Mouse (Mus musculus) ES-E14 (cell line): ENCODE data around the gene Specc1l. TPM values are rescaled to one million over a fixed set of nuclear protein-coding genes. Genes with fewer than 3 reads are reported as not detected.

ENCODE experiments used
- DNase-seq: peaks from one replicate; pipeline ENCODE4 v3.0.0-alpha.2; 2013; ENCODE audit warnings: low read depth, low spot score
- H3K27ac ChIP-seq: 2 replicates; pipeline ENCODE4 v1.5.1; 2012; ENCODE audit warnings: low read depth, mild to moderate bottlenecking, low read length, moderate library complexity, mixed read lengths; ENCODE audit not compliant: poor library complexity, insufficient read depth, severe bottlenecking
- H3K36me3 ChIP-seq: 2 replicates; pipeline ENCODE4 v1.6.1; 2012; ENCODE audit warnings: mild to moderate bottlenecking, low read length, moderate library complexity, mixed read lengths; ENCODE audit not compliant: control insufficient read depth, poor library complexity, insufficient read depth, severe bottlenecking
- H3K4me1 ChIP-seq, 2 experiments: fragments of 150-350 bp in 1 of 2; sonication (generic) in 1 of 2; 2 replicates each; pipeline ENCODE4 v1.6.1; 2012; ENCODE audit warnings: low read length in 2 of 2, mild to moderate bottlenecking in 1 of 2, mixed read lengths in 1 of 2; ENCODE audit not compliant: control insufficient read depth in 2 of 2, insufficient read depth in 2 of 2, poor library complexity in 1 of 2
- H3K4me3 ChIP-seq, 2 experiments: fragments of 150-350 bp in 1 of 2; sonication (generic) in 1 of 2; 2 replicates each; pipeline ENCODE4 v1.5.1; 2012; ENCODE audit warnings: low read length in 2 of 2, low read depth in 1 of 2, mild to moderate bottlenecking in 1 of 2, mixed read lengths in 1 of 2; ENCODE audit not compliant: insufficient read depth in 1 of 2, poor library complexity in 1 of 2, severe bottlenecking in 1 of 2
- H3K9ac ChIP-seq: 2 replicates; pipeline ENCODE4 v1.6.1; 2012; ENCODE audit warnings: low read depth, mild to moderate bottlenecking, low read length, mixed read lengths; ENCODE audit not compliant: poor library complexity, insufficient read depth, severe bottlenecking
- H3K9me3 ChIP-seq: fragments of 150-350 bp; sonication (generic); 2 replicates; pipeline ENCODE4 v1.6.1; 2012; ENCODE audit warnings: low read depth, mild to moderate bottlenecking, low read length; ENCODE audit not compliant: control insufficient read depth, insufficient read depth
- CHD2 ChIP-seq: IDR thresholded peaks from 2 replicates; pipeline ENCODE4 v1.6.1; 2014; ENCODE audit warnings: mild to moderate bottlenecking, low read depth, low read length, inconsistent platforms
- HCFC1 ChIP-seq: IDR thresholded peaks from 2 replicates; pipeline ENCODE4 v1.6.1; 2012; ENCODE audit warnings: low read length, inconsistent platforms, borderline replicate concordance; ENCODE audit not compliant: insufficient read depth
- MAFK ChIP-seq: IDR thresholded peaks from 2 replicates; pipeline ENCODE4 v1.6.1; 2014; ENCODE audit warnings: mild to moderate bottlenecking, low read depth, low read length, inconsistent platforms; ENCODE audit not compliant: insufficient read depth
- ZC3H11A ChIP-seq: IDR thresholded peaks from 2 replicates; pipeline ENCODE4 v1.6.1; 2012; ENCODE audit warnings: low read depth, mild to moderate bottlenecking, inconsistent platforms, low read length, borderline replicate concordance
- ZNF384 ChIP-seq: IDR thresholded peaks from 2 replicates; pipeline ENCODE4 v1.6.1; 2012; ENCODE audit warnings: low read depth, low read length, inconsistent platforms
- in situ Hi-C, 2 experiments: fragments of 600-800 bp; cut with MboI; formaldehyde crosslinking; loops; one replicate each; pipeline ENCODE4 v1.15.1; 2025; ENCODE audit warnings: low sequenced_read_pairs in 2 of 2, inconsistent platforms in 1 of 2; ENCODE audit not compliant: unreplicated experiment in 2 of 2
- total RNA-seq: library from RNA; depleted of rRNA; stranded (reverse); fragments of 300-350 nt; gene quantifications from 2 replicates; pipeline ENCODE4 v1.2.3, GENCODE M21; 2012

Specc1l gene
- total RNA-seq, 1 experiment = 23.5 TPM

DNA sequence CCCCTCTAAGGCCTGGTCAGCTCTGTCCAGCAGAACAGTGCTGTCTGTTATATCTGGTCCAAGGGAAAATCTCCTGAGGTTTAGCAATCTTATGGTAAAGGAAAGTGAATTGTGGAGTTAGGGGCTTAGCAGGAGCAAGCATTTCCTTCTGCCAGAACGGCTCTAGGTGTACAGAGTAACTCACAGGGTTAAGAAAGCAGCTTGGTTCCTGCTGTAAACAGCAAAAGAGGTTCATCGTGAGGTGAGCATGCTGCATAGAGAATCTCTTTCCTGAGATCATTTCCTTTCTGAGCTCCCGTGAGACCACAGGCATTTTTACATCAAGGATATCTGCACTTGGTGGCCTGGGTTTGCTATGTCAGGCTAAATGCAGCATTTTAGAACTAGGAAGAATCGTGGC, 83.1 kb downstream of the Specc1l start:
- Histone ChIP-seq H3K9ac (no peak overlapping the region), H3K4me1 (no peaks in the 10 kb centered on the region), H3K4me3 (no peak overlapping the region), H3K27ac (no peak overlapping the region), H3K36me3 (no peaks in the 10 kb centered on the region), H3K9me3 (no peaks in the 10 kb centered on the region)
- DNase-seq = no peak
- in situ Hi-C loops = no loop called here
- TF ChIP-seq HCFC1 = no peak
- no peak for TF ChIP-seq ZC3H11A
- no peak for TF ChIP-seq MAFK
- no peak for TF ChIP-seq ZNF384
- TF ChIP-seq CHD2 = no peak

DNA sequence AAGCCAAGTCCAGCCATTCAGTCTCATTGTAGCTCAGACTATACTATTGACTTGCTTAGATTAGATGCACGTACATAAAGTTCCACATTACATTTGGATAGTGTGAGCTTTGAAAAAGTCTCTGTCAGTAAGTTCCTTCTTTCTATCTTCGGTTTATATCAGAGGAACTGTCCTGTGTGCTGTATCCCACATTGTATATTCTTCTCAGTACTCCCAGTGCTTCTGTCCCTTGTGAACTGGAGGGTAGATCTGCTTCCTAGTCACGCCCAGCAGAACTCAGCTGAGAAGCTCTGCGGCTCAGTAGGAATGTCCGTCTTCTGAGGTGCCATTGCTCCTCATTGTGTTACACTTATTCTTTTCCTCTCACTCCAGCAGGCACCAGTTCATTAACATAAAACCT, 86.7 kb downstream of the Specc1l start:
- in situ Hi-C loops = no loop called here
- Histone ChIP-seq H3K36me3 (peaks cover 11% of the 10 kb centered on the region; the same call in 1 of the 2 replicates), H3K27ac (no peak overlapping the region), H3K4me3 (no peak overlapping the region), H3K9me3 (no peaks in the 10 kb centered on the region), H3K9ac (no peak overlapping the region), H3K4me1 (no peaks in the 10 kb centered on the region)
- TF ChIP-seq HCFC1 (no peak), ZNF384 (no peak), MAFK (no peak), ZC3H11A (no peak), CHD2 (no peak)
- no peak for DNase-seq

DNA sequence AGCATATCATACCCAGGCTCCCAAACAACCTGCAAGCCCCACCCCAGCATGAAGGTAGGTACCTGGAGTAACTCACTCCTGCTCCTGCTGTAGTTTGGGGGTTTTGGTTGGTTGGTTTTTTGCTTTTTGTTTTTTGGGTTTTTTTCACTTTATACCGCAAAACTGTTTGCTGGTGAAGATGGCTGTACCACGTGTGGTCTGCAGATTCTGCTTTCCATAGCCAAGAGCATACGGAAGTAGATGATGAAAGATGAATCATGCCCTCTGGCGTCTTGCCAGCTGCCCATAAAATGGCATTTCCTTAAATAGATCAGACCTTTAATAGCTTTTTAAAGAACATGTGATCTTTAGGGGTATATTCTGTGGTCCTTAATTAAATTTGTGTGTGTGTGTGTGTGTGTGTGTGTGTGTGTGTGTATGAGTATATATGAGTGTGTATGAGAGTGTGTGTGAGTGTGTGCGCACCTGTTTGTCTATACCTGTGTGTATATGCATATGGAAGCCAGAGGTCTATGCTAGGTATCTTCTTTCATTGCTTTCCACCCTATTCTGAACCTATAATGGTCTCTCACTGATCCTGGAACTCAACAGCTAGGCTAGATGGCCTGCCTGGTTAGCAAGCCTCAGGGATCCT, 88.0 kb downstream of the Specc1l start:
- TF ChIP-seq ZC3H11A (no peak), MAFK (no peak), ZNF384 (no peak), CHD2 (no peak), HCFC1 (no peak)
- H3K4me3 ChIP-seq = no peak overlapping the region
- DNase-seq = no peak
- no peaks in the 10 kb centered on the region for H3K4me1 ChIP-seq
- peaks cover 11% of the 10 kb centered on the region; the same call in 1 of the 2 replicates for H3K36me3 ChIP-seq
- no peak overlapping the region for H3K9ac ChIP-seq
- in situ Hi-C loops = no loop called here
- no peaks in the 10 kb centered on the region for H3K9me3 ChIP-seq
- no peak overlapping the region for H3K27ac ChIP-seq

DNA sequence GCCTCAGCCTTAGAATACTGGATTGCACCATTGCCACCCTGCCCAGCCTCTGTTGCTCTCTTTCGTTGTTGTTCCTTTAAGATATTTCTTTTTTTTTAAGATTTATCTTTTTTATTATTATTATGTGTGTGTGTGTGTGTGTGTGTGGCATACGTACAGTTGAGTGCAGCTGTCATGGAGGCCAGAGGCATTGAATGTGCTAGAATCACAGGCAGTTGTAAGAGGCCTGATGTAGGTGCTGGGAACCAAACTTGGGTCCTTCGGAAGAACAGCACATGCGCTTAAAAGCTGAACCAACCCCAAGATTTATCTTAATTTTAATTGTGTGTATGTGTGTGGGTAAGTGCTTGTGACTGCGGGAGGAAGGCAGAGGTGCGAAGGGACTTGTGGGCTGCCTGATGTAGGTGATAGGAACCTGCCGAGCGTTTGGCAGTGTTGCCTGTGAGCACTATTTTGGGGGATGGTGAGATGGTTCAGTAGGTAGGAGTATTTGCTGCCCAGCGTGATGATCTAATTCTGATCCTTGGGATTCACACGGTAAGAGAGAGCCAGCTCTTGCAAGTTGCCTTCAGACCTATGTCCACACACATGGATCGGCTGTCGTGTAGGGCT, 89.4 kb downstream of the Specc1l start:
- H3K9ac ChIP-seq = no peak overlapping the region
- no peaks in the 10 kb centered on the region for H3K4me1 ChIP-seq
- H3K27ac ChIP-seq = no peak overlapping the region
- TF ChIP-seq CHD2 (no peak), ZC3H11A (no peak), ZNF384 (no peak), HCFC1 (no peak)
- in situ Hi-C loops = no loop called here
- peaks cover 12% of the 10 kb centered on the region; the same call in 1 of the 2 replicates for H3K36me3 ChIP-seq
- no peak overlapping the region for H3K4me3 ChIP-seq
- no peak for DNase-seq
- no peaks in the 10 kb centered on the region for H3K9me3 ChIP-seq

DNA sequence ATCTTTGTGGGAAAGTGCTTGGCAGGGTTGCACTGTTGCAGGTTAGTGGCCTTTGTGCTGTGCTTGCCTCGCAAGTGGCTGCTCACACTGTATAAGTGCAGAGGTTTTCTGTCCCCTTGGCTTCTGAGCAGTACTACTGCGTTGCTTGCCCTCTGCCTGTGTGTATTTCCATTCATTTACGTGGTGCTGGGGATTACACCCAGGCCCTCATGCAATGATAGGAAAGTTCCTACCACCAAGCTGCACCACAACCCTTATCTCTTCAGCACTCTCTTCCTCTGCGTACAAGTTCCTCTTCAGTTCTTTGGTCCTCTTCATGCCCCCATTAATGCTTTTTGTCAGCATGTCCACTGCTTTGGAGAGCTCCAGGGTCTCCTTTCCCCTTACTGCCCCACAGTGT, 90.1 kb downstream of the Specc1l start:
- Histone ChIP-seq H3K4me1 (no peaks in the 10 kb centered on the region), H3K9ac (no peak overlapping the region), H3K36me3 (peaks cover 15% of the 10 kb centered on the region; the same call in 1 of the 2 replicates), H3K9me3 (no peaks in the 10 kb centered on the region), H3K4me3 (no peak overlapping the region), H3K27ac (no peak overlapping the region)
- no peak for TF ChIP-seq HCFC1
- TF ChIP-seq ZC3H11A = no peak
- TF ChIP-seq ZNF384 = no peak
- no peak for TF ChIP-seq CHD2
- TF ChIP-seq MAFK = no peak
- in situ Hi-C loops = no loop called here
- DNase-seq = no peak
